Mouse (Mus musculus): Measurements from ENCODE around the gene Lipt2.

- TF ChIP-seq CTCF (IDR thresholded peaks at IDR 0.05; ENCODE audit: borderline replicate concordance, insufficient read depth, low read length) (no peak), POLR2A (IDR thresholded peaks at IDR 0.05; ENCODE audit: low read depth, low read length) (no peak)
Observed at GRCm38 (mm10) chr7:100113821-100114220, 45.3 kb upstream of the Lipt2 start.
